Mouse (Mus musculus) cerebellum, postnatal 36 days (tissue): ENCODE data around the gene Pde4b.

Experiments used
- DNase-seq, 2 experiments: peaks; one replicate each; pipeline ENCODE4 v3.0.0; 2021 to 2022; ENCODE audit warnings: mixed read lengths in 2 of 2

Gene Pde4b

DNA sequence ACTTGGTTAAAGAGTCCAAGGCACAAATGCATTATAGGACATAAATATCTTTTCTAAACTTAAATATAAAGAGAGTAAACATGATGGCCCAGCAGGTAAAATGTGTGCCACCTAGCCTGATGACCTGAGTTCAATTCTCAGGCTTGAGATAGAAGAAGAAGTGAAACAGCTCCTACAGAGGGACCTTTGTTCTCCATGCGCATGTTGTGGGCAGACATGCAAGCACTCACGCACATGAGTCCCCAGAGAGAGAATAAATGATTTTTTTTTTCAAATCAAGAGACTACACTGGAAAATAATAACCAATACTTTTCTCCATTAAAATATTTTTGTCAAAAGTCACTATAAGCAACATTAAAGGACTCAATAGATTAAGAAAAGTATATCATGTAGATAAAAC, 533.8 kb downstream of the Pde4b start:
- DNase-seq, result no peak

- DNase-seq, result no peak
Observed at GRCm38 (mm10) chr4:102622977-102623376, 535.6 kb downstream of the Pde4b start.

DNA sequence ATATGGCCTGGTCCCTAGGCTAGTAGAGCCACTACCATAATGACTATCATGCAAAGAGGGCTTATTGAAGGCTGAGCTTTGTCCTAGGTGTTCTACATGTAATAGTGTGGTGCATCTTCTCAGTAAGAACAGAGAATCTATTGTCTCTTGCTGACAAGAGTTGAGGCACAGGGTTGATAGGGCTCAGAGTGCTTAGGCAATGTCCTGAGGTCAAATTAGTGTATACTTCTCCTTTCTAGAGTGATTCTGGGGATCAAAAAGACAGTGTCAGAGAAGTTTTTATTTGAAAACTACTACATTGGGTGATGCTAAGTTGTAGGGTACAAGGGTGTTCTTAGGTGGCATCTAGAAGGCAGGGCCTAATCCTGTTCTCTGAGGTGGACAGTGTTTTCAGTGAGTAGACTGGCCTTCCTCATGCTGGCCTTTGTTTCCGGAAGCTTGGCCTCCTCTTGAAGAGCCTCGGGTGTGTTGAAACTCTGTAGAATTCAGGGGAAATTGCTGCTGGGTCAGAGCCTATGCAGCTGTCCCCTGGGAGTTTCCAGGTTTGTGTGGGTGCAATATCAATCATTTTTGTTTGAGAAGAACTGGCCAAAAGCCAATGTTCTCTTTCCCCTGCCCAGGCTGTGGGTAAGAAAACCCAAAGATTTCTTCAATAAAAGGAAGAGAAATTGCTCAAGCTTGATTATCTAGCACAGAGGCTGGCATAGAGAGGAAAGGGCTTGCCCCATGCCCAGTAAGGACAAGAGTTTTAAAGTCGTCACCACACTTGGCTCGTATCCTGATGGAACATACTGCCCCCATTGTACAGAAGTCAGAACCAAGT, 536.7 kb downstream of the Pde4b start:
- no peak for DNase-seq

DNA sequence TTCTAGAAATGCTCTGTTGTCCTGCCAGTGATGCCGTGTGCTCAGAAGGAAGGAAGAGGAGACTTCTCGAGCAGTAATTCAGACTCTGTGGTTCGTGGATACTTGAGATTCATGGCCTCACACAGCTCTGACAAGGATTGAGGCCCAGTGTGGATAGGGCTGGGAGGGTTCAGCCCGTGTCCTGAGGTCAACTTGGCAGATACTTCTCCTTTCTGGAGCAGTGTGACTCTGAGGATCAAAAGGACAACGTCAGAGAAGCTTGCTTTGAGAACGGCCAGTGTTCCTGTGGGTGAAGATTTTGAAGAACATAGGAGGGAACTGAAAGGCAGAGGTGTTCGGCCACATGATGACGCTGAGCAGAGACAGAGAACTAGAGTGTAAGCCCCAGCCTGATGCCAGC, 537.6 kb downstream of the Pde4b start:
- no peak for DNase-seq

DNA sequence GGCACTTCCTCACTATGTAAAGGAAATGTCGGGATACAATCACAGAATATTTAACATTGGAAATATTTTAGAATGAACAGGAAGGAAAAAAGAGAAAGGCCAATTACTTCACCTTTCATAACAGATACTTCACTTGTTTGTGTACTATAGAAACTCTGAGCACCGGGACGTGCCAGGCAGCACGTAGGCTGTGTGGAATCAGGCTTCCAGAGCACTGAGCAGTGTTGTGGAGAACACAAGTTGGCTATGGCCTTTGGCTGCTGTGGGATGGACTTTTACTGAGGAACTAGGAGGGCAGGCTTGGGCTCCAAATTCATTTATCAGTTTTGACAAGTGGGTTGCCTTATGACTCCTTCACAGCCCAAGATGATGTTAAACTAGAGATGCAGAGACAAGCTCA, 540.5 kb downstream of the Pde4b start:
- DNase-seq, result no peak

DNA sequence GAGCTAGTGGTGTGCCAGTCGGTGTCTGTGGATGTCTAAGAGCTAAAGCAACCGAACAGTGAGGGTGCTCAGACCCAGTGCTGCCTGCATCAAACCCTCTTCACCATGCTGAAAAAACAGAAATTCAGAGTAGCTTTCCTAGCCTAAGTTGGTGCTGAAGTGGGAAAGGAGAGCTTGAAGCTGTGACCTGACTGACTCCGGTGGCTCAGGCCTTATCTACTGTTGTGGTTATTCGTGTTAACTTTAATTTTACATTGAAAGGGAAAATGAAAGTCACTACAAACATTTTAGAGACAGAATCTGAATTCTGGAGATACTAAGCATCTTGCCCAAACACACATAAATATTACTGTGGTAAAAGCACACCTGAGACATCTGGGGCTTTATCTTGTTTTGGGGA, 542.3 kb downstream of the Pde4b start:
- no peak for DNase-seq

GRCm38 (mm10) chr4:102630261-102630660, 542.9 kb downstream of the Pde4b start:
- DNase-seq, result no peak

GRCm38 (mm10) chr4:102631624-102632023, 544.3 kb downstream of the Pde4b start:
- no peak for DNase-seq

- DNase-seq, result no peak
Observed at GRCm38 (mm10) chr4:102633241-102633640, 545.9 kb downstream of the Pde4b start.

DNA sequence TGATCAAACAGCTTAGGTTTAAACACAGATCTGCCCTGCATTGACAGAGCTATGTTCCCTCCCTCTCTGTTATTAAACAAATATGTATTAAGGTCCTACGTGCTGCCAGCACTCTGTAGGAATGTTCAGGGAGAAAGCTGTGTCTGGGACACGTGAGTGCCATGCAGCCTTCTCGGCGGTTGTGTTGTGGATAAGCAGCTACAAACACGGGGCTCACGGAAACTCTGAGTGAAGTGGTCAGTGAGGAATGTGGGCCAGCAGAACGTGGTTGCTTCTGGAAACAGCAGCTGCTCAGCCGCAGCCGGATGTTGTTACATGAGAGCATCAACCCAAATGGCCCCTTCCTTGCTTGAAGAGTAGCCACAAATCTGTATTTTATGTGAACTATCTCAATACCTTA, 547.9 kb downstream of the Pde4b start:
- no peak for DNase-seq

GRCm38 (mm10) chr4:102635944-102636343, 548.6 kb downstream of the Pde4b start:
- no peak for DNase-seq

- DNase-seq, result no peak
Observed at GRCm38 (mm10) chr4:102637348-102637910, 550.1 kb downstream of the Pde4b start.

DNA sequence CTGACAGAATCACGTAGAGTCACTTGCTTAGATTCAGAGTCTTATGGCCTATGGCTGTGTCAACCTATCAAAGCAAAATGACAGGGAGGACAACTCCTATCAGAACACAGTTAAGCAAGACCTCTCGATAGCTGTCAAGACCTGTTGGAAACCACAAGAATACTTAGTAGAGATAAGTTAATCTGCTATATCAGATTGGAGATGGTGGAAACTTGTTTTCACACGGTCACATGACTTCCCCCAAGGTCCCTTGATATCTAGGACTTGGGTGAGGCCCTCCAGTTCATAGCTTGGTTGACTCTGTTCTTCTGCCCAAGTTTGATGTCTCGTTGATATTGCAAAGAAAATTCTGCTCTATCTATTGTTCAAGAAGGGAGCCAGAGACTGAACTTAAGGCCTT, 553.6 kb downstream of the Pde4b start:
- no peak for DNase-seq

DNA sequence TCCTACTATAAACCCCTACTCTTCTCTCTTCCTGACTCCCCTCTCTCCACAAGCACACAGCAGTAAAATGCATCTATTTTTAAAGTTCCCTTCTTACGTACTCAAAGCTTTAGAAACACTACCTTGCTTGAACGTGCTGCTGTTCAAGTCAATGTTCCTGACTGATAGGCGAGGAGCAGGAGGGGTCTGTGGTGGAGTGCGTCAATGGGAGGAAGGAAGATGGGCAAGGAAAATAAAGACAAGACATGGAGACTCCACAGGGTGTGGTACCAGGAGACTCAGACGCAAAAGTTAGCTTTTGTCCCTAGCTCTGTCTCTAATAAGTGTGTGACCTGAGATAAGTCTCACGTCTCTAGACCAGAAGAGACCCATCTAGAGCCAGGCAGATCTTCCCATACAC, 556.7 kb downstream of the Pde4b start:
- no peak for DNase-seq

DNA sequence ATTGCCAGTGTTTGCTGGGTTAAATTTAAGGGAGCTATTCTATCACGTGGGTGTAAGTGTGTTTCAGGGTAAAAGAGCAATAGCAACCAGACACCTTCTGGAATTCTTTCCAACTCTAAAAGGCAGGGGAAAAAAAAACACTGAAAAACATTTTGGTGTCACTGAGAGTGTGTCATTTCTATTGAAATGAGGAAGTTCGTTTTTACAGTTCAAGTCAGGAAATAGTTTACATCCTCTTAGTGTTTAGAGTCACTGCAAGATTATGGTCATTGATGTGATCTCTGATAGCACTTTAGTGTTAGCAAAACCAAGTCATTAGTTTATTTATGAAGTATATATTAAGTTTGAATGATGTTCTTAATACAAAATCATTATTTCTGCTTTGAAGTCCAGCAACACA, 559.7 kb downstream of the Pde4b start:
- no peak for DNase-seq

GRCm38 (mm10) chr4:102655331-102655730, 568.0 kb downstream of the Pde4b start:
- no peak for DNase-seq

GRCm38 (mm10) chr4:102656494-102657036, 569.2 kb downstream of the Pde4b start:
- DNase-seq, result peak; percentile 18 to 53
